Mouse (Mus musculus) monocyte, adult 2 months (primary cell): ENCODE results near the gene Tmprss3.

Experiments
- DNase-seq, 2 experiments: peaks; one replicate each; pipeline ENCODE4 v3.0.0; 2022; ENCODE audit warnings: low spot score in 2 of 2, low read depth in 1 of 2

Gene Tmprss3

DNA sequence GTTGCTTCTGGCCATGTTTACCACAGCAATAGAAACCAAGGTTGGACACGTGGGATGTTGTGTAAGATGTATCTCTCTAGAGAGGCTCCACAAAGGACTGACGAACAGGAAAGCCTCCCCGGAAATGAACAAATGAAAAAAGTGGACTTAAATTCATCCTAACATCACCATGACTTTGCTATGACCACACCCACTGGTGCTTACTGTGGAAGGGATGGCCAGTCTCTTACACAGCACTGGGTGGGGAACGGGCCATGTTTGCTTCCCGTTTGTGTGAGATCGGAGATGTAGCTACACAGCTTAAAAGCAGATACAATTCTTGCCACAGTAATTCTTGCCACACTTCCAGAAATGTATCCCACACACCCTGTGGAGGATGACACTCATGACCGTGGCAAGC is 2.5 kb downstream of the Tmprss3 start:
- no peak for DNase-seq

DNA sequence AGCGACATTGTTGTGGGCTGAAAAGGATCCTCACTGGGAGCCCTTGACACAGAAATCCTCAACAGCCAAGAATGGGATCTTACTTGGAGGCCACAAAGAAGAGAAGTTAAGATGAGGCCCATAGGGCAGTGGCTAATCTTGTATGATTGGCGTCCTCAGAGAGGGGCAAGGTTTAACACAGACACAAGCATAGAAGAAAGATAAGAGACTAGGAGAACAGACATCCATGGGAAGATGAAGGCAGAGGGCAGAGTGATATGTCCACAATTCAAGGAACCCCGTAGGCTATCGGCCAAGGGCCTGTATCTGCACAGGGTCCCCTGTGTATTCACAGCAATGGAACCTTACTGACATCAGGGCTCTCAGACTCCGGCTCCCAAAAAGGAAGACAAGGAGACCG is 3.6 kb downstream of the Tmprss3 start:
- no peak for DNase-seq

DNA sequence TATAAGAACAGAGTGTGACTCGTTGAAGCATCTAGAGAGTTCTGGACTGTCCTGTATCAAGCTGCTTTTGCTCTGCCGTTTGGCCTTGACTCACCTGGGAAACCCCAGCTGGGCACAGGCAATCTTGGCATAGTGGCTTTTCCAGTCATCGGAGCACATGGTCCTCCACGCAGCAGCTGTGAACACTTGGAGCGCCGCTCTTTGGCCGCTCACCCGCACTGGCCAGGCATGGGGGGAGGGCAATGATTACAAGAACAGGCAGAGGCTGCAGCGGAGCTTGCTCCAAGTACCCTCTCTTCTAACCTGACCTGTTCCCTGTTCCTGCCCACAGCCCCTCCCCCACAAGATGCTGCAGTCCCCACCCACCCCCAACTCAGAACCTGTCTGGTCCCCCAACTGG is 5.4 kb downstream of the Tmprss3 start:
- DNase-seq, result no peak

DNA sequence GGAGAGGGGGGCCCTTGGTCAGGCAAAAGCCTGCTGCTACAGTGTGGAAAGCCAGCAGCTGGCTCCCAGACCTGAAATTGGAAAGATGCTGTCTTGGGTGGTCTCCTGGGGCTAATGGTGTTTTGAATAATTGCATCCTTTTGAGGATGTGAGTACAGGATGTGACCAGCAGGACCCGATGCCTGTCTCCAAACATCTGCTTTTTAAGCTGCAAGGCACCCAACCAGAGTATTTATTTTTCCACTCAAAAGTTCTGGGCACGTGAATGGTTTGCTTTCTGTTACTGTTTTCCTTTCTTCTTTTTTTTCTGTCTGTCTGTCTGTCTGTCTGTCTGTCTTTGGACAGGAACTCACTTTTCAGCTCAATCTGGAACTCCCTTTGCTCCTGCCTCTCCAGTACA is 6.1 kb downstream of the Tmprss3 start:
- DNase-seq, result no peak

DNA sequence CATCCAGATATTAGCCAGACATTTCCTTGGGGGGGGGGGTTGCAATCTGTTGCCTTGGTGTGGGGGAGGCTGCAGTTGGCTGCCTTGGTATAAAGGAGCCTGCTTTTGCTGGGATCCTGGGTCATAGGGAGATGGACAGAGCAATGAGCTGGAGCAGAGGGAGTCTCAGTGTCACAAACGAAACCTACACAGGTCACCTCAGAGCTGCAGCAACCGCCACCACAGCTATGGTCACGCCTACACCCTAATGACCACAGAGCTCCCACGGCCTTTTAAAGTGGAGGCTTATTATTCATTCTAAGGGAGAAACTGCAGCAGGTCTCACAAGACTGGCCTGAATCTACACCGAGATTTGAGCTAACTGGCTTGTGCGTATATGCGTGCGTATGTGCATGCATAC is 7.0 kb downstream of the Tmprss3 start:
- DNase-seq, result no peak

DNA sequence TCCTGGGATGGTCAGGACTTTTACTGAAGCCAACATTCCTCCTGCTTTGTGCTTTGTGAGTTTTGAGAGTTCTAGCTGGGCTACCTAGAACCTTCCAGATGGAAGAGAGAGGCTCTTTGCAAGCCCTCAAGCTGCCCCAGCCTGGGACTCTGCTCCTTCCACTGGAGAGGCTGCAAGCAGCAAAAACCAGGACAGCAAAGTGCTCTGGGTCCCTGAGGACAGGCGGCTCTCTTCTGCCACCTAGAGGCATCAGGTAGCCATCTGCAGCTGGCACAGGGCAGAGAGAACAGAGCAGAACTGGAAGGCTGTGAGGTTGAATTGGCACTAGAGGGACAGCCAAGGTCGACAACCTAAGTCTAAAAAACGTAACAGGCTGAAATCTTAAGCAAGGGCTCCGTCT is 11.4 kb downstream of the Tmprss3 start:
- peak in 1 of 2 experiments; percentile 36 for DNase-seq

DNA sequence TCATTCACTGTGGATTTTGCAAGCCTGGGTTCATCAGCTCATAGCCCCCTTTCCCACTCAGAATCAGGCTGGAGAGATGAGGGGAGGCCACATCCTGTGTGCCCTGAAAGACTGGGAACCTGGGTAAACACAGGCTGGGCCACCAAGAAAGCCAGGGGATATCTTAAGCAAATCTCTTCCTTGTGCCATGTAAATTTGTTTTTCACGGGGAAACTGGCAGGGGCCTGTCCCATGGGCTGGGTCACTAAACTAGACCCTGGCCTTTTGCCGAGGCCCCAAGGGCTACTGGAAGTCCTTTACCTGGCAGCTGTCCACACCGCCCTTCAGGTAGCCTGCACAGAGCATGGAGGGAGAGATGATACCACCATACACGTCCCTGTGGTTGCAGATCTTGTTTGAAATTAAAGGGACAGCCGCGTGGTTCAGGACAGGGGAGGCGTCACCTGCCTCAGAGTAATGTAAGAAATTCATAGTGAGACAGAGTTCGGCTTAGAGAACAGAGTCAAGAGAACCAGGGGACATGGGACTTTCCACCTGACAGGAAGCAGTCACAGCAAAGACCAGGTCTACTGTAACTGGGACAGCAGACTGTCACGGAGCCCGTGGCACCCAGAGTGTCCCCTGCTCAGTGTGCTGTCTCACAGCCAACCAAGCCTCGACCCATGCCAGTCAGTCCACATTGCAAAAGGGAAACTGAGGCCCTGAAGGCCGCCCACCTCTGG is 14.3 kb downstream of the Tmprss3 start:
- DNase-seq, result no peak

DNA sequence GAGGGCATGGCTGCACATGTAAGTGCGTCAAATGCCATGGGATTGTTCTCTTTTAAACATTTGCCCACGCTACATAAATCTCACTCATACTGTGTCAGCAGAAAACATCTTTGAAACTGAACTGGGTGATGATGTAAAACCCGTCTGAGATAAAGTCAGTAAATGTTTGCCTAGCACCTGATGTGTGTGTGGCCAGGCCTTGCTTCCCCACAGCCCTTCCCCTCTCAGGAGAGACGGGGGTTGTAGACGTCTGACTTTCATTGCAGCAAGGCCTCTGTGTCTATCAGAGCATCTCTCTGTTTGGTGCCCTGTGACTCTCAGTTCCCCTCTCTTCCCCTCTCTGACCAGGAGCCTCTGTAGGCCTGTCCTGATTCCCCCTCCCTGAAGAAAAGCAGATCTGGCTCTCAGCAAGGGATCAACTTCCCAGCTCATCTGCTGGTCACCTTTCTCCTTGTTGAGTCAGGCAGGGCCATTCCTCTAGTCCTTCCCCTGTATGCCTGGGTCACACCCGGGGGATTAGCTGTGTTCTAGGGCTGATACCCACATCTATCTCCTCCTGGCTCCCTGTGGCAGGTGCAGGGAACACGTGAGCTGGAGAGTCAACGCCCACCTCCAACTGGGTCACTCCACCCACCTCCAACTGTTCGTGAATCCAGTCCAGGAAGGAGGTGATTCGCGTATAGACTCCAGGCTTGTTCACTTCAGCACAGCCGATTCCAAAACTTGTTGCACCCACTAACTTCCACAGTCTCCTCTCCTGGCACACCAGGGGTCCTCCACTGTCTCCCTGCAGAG is 15.4 kb downstream of the Tmprss3 start:
- DNase-seq, result no peak

DNA sequence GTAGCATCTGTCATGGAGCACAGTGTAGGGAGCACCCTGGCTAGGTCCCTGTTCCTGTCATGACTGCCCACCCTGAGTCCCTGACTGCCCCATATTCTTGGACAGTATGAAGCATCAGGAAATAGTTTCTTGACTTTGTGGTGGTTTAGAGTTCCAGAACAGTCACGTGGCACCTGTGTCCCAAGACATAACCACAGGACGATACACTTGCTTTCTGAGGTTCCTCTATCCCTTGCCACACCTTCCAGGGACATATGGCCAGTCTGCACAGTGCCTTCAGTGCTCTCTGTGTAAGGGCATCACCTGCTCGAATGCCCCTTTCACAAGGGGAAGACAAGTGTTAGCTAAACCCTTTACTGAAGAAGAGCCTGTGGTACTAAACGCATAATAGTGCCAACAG is 17.3 kb downstream of the Tmprss3 start:
- DNase-seq, result no peak

DNA sequence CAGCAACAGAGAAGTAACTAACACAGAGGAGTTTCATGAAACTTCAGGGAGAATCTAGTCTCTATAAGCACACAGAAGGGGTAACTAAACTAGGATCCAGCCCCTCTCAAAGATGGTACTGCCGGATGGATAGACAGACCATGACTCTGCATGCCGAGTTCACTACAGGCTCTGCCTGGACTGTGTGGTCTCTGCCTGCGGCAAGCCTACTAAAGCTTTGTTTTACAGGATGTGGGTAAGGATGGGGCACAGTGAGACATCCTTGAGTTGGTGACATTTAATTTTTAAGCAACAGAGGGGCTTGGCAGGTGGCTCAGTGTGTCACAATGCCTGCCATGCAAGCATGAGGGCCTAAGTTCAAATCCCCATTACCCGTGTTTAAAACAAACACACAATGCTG is 22.5 kb downstream of the Tmprss3 start:
- DNase-seq, result no peak

DNA sequence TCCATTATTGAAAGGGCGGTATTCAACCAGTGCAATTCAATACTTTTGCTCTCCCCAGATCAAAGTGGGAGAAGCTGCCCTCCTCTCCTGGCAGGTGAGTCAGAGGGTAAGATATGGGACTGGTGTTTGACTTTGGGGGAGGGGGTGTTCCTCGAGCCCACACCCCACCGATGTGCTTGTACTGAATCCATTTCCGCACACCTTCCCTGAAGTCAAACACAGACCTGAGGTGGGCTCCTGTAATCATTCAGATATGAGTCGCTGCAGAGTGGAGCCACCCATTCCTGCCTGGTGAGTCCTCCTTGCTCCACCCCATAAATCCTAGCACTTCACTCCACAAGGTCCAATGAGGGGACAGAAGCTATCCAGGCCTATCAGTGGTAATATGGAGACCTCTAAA is 29.0 kb downstream of the Tmprss3 start:
- no peak for DNase-seq

DNA sequence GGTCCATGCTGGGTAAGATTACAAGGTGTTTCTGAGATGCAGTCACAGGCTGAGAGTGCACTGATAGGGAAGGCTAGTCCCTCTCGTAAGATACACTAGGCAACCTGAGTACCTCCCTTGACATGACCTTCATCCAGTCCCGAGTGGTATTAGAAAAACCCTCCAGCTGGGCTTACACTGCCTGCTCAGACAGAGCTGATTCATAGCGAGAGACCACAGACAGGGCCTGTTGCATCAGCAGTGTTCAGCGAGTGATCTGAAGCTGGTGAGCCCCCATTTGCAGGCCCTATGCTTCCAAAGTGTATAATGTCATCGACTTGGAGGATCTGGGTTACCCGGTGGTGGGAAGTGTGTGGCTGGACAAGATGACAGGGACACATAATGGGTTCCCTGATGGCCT is 33.6 kb downstream of the Tmprss3 start, which contains the start of gene Tff1:
Tff1 (minus strand) TSS at position 151 of the 400 bp plus-strand sequence.
- DNase-seq, result no peak

DNA sequence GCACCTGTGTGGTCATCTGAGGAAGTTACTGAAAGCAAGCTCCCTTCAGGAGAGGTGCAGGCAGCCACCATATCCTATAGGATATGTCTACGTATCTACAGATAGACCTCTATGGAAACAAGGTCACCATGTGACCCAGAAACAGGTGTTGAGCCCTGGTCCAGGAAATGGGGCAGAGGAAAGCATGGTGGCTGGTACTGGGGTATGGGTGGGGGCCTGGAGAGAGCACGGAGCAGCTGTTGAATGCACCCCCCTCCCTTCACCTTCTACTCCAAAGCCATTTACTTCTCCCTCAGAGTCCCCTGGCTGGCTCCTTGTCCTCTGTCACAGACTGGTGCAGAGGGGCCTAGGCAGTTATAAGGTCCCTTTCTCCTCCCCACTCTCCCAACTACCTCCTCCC is 35.0 kb downstream of the Tmprss3 start:
- no peak for DNase-seq

DNA sequence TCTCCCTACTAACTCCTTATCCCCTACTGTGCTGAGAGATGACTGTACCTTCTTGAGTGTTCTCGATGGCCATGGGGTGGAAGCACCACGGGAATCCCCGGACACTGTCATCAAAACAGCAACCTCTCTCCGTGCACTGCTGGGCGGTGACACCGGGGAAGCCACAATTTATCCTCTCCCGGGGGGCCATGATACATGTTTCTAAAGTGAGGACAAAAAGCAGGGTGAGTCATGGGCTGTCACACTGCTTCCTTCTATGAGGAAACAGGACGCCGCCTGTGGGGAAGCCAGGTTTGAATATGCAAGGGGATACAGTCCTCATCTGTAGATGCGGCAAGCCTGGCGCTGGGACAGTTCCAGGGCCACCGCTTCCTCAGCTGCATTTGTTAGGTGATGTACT is 36.2 kb downstream of the Tmprss3 start:
- no peak for DNase-seq

DNA sequence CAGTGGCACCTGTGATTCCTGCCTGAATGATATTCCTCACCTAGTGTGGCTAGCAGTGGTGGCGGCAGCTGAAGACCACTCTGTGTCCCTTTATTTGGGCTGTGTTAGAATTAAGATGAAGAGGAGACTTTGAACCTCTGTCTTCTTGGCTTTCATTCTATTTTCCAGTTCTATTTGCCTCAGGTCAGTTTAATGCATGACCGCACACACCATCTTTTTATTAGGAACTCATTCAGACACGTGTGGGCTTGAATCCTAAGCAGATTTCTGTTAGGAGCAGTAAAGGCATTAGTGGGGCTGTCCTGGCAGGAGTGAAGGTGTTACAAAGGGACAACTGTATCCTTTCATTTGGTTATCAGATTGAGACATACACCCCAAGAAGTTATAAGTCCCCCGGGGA is 38.5 kb downstream of the Tmprss3 start:
- no peak for DNase-seq

DNA sequence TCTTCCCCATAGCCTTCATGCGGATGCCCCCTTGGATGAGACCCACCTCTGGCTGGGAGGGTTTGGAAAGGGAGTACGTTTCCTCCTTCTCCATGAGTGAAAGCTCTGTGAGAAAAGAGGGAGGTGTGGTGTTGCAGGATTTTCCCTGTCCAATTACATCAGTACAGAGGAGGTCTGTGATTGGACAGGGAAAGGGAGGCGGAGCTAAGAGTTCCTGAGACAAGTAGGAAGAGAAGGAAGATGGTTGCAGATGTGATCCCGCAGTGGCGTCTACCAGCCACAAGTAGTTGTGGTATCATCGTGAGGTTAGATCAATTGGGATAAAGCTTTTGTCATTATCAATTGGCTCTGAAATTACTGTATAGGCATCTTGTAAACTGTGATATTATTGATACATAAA is 40.9 kb downstream of the Tmprss3 start:
- DNase-seq, result no peak

DNA sequence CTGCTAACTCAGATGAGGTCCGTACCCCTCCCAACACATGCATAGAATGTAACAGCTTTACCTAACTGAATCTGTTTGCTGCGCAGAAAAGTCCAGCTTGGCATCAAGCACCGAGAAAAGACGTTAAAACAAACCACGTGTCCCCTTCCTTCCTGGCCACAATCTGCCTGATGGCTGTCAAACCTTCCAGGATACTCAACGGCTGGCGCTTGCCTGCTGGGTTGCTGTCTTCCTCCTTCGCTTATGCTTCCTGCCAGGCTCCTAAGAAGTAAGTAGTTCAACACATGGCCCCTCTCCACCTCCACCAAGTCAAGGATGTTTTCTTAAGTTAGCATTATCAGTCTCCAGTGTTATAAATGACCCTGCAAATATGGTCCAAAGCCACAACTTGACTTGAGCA is 45.0 kb downstream of the Tmprss3 start:
- no peak for DNase-seq

DNA sequence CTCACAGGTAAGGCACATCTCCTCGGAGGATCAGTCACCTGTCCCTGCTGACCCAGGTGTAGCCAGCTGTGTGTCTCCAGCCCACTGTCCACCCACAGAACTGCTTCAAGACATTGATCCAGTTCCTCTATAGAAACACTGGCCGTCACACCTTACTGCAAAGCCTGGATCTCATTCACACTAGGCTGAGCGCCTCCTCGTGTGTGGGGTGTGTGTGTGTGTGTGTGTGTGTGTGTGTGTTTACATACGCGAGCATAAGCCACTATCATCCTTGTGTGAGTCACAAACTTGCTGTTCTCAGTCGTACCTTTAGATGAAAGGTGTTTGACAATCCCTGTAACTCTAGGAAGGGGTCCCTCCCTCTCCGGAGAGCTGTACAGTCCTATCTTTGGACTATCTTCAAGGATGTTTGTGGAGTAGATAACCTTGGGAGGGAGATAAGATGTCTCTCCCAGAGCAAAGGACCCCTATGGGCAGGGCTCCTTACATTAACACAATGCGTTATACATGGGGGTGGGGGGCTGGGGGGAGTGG is 45.7 kb downstream of the Tmprss3 start:
- no peak for DNase-seq

DNA sequence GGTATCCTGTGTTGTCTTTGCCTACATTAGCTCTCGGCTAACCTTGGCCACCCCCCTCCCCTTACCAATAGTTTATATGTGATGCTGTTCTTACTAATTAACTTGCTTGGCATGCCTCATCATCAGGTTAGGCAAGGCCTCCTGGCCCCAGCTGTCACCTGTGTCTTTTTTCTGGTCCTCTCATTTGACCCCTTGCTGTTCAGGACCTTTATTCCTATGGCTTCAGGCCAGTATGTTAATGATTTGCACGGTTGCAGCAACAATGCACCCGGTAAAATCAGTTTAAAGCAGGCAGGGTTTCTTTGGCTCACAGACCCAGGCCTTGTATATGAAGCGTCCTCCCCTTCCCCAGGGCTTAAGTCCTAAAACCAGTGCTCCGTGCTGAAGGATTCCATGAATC is 46.3 kb downstream of the Tmprss3 start:
- no peak for DNase-seq

DNA sequence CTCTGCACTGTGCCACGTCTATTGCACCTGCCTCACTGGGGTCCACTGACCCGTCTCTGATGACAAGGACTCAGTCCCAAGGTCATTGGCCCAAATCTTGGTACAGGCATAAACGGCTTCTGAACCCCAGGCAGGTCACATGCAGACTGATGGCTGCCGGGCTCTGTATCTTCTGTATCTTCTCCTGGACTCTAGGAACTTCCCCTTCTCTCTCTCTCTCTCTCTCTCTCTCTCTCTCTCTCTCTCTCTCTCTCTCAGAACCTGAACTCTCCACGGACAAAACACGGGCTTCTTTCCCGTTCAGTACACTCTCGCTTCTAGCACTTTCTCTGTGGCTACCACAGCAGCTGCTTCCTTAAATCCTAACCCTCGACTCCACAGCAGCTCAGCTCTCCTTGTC is 52.8 kb downstream of the Tmprss3 start:
- DNase-seq, result no peak

DNA sequence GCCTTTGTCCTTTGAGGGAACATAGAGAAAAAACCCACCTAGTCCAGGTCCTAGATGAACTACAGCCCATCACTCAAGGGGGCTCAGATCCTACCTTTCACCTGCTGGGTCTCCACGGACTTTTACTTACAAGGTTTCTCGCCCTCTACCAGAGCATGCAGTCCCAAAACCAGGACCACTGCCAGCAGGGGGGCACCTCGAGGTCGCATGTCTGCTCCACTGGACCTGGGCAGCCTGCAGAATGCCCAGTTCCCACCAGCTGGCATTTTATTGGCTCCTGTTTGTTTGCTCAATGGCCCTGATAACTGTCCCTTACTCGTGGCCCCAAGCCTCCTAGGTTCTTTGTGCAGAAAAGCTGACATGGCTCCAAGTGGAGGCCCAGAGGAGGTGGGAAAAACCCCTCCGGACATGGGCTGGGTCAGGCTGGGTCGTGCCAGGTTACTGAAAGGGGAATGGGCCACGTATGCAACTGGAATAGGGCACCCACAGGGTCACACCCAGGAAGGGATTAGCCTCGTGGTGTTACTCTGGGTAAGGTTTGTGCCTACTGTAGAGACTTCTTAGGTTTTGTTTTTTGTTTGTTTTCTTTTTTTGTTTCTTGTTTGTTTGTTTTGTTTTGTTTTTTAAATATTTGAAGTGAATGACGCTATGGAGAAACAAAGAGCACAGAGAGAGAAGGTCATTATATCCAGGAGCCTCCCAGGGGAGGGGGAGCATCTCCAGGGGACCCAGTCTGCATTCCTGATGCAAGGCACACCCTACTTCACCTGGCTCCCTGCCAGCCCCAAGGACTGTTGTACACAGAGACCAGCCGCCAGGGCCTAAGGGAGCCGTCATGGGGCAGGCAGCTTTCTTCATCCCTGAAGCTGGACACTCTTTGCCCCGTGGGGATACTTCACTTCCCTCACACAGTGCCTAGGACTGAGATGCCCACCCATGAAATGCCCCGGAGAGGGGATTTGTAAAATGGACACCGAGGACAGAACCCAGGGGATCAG is 54.4 kb downstream of the Tmprss3 start, which contains the start of gene Tff2:
Tff2 (minus strand) TSS at position 243 of the 998 bp plus-strand sequence.
- no peak for DNase-seq
